Mouse (Mus musculus): ENCODE measurements around the gene Ap3m1.

The Ap3m1 gene

DNA sequence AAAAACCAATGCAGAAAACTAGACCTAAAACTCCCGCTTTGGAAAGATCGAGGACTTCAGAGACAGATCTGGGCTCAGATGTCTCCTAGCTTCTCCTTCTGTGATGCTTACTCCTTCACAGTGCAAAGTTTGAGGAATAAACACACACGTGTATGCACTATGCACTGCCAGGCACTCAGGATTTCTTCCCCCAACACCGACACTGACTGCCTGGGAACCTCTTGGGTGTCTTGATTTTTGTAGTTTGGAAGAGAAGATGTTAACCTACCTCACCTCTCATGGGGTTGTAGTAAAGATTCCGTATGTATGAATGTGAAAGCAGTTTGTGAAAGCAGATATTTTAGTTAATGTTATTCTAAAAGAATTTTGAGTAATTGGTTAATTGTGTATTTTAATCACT is 34.4 kb downstream of the Ap3m1 start:
- DNase-seq (ENCODE audit: low spot score in 2 of 2), result no peak

DNA sequence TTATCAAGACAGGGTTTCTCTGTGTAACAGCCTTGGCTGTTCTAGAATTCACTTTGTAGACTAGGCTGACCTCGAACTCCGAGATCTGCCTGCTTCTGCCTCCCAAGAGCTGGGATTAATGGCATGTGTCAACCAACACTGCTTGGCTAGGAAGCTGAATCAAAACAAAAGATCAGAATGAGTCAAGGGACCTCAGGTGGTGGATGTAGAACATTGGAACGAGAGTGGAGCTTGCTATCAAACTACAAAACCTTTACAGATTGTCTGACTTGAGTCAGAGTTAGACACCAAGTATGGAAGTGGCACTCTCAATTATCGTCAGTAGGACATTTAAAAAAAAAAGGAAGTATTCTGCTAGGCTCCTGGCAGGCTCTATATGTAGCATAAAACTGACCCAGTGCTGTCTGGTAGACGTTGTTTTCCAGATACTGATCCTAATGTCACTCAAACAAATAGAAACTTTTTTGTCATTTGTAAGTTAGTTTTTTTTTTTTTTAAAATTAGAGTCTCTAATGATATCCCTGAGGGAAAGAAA is 38.4 kb downstream of the Ap3m1 start:
- no peak for DNase-seq (ENCODE audit: low spot score in 2 of 2)

DNA sequence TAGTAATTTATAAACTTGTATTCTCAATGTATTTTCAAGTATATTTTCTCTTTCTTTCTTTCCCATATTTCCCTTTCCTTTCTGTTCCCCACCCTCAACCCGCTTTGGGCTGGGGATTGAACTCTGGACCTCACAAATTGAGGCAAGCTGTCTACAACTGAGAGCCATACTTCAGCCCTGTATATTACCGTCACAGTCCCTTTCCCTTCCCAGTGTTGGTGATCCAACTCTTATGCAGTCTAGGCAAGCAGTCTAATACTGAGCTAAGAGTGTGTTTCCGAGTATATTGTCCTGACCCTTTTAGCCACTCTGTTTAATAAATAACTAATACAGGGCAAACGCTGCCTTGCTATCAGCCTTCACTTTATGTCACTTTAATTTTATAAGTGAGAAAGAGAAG is 52.7 kb downstream of the Ap3m1 start:
- DNase-seq (ENCODE audit: low spot score in 2 of 2), result no peak

DNA sequence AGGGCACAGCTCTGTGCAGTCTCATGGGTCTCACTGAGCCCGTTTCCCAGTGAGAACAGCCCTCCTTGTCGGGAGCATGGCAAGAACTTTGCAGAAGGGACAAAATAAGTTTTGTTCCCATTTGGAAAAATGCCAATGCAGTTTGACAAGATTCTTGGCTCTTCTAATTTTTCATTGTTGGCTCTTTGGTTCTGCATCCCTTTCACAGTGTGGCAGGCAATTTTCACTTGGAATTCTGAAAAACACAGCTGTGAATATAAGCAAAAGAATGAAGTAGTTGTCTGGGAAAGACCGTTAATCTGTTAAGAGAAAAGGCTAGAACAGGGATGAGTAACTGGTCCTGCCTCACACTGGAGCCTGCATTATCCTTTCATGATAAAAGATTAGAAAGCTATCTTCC is 54.8 kb downstream of the Ap3m1 start:
- DNase-seq (ENCODE audit: low spot score in 2 of 2), result no peak

DNA sequence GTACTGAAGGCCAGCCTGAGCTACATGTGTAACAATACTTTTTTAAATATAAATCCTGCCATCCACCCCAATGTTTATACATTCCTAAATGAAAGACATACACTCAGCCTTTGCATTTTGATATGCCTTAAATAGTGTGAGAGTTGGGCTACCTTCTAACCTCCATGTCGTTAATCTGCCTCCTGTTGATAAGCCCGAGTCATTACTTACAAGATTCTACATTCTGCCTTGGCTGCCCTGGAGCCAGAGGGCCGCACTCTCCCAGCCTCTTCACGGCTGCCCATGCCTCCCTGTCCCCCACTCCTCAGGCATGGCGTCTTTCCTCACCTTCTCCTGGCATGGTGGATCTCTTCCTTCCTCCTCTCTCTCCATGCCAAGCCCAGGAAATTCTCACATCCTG is 55.9 kb downstream of the Ap3m1 start:
- DNase-seq (ENCODE audit: low spot score in 2 of 2), result no peak

DNA sequence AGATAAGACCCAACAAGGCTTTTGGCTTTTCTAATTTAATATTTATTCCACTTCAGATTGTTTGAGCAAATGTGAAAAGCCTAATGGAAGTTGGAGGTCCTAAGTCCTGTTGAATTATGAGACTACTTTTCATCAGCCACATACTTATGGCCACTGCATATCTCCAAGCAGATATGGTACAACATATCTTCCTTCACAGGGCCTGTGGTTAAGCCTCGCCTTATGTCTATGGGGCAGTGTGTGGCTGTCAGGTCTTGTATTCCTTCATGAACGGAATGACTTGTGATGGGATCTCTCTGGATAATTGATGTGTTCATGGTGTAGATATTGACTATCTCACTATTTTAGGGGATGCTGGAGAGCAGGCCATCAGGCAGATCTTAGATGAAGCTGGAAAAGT is 56.8 kb downstream of the Ap3m1 start:
- DNase-seq (ENCODE audit: low spot score in 2 of 2), result no peak

DNA sequence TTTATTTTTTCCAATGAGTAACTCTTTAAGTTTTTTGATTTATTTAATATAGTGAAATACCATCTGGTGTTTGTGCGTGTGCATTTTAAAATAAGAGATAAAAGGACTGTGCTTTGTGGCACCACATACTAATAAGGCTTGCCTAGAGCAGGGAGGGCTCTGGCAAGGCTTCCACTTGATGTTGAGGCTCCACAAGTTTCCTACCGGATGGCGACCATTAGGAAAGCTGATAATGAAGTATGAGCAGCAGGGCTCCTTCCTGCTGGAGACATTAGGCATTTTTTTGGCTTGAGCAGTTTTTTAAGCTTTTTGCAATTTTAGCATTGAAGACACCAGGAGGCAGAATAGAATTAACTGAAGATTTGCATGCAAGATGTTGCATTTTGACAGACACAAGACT is 57.8 kb downstream of the Ap3m1 start:
- DNase-seq (ENCODE audit: low spot score in 2 of 2), result no peak

DNA sequence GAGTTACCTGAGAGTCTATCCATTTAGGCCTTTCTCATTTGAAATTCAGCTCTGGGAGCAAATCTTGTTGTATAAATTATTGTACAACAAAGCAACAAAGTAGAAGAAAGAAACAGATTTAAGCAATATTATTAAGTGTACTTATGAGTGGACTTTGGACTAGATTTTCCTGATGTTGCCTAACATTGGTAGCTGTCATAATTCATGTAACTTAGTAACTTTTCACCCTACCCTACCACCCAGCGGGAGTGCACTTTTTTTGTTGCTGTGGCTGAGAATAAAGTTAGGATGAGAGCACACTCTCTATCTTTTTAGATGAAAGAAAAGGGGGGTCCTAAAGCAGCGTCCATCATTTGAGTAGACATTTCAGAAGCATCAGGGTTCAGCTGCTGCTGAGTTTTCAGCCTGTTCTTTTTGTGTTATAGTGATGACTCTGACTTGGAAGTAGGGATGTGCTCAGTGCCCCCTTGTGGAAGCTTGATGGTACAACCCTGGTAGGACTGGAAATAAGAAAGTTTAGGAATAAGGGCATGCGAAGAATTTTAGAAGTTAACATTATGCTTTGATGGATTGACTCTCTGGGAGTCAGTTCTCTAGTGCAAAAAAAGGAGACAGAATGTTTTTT is 59.1 kb downstream of the Ap3m1 start:
- peak in 1 of 2 experiments; percentile 25 for DNase-seq (ENCODE audit: low spot score in 2 of 2)

DNA sequence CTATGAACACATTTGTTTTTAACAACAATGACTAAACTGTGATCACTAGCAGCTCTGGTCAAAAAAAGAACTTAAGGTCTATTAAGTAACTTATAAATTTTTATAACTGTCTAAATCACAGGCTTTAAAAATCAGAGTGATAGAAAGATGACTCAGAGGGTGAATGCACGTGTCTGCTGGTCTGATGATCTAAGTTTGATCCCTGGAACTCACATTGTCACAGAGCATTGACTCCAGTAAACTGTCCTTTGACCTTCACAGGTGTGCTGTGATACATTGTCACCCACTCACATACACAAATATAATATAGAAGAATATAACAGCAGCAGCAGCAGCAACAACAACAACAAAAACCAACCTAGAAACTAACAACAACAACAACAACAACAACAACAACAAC is 60.8 kb downstream of the Ap3m1 start:
- DNase-seq (ENCODE audit: low spot score in 2 of 2), result no peak

DNA sequence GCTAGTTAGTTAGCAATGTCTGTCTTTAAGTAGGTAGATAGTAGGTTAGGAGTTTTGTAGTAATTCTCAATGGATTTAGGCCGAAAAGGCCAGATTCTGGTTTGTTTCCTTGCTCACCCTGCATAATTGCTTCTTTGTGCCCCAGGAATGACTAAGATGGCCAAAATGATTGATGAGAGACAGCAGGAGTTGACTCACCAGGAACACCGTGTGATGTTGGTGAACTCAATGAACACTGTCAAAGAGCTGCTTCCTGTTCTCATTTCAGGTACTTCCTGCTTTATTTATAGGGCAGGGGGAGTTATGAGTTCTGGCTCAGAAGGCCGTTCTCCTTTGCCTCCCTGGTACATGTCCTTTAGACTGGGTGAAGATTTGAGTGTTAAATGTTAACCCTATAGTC is 66.8 kb downstream of the Ap3m1 start:
- no peak for DNase-seq (ENCODE audit: low spot score in 2 of 2)

DNA sequence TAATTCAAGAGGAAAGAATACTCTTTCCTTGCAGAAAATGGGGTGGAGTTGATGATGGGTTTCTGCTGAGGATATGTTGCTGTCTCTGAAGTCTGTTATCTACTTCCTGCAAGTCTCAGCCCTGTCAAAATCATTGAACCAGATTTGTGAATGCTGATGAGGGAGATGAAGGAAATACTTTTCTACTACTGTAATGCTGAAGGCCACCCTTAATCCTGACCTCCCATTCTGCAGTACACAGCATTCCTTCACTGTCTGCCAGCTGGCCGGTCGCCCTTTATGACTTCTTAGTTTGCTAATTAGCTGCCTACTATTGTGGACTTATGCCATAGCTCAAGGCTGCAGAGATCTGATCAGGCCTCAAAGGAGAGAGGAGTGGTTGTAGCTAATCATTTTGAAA is 68.5 kb downstream of the Ap3m1 start:
- DNase-seq (ENCODE audit: low spot score in 2 of 2), result peak in 1 of 2 experiments; percentile 16

Measured in right cerebral cortex, postnatal 36 days (tissue).